Mouse (Mus musculus) megakaryocyte-erythroid progenitor cell, adult 5-6 weeks (primary cell): ENCODE results near the gene Trio. TPM values are rescaled to one million over a fixed set of nuclear protein-coding genes. Genes with fewer than 3 reads are reported as not detected.

ENCODE experiments used
- ATAC-seq: replicated peaks from 2 replicates; pipeline ENCODE4 v1.8.0; 2016; ENCODE audit warnings: mild to moderate bottlenecking, inconsistent platforms; ENCODE audit not compliant: severe bottlenecking, poor library complexity, low FRiP score, low TSS enrichment
- total RNA-seq, 2 experiments: library from RNA; stranded (forward) in 1 of 2; stranded (reverse) in 1 of 2; fragments of 200-1000, 215-1000 nt in 1 of 2; fragments of >200 nt in 1 of 2; fragmentation: Nextera tagmentation in 1 of 2; gene quantifications; 2 replicates each; pipeline ENCODE4 v1.2.3; 2014 to 2017

Trio gene
- total RNA-seq, 2 experiments from 2014 or later = 7.2 to 26.2 TPM

DNA sequence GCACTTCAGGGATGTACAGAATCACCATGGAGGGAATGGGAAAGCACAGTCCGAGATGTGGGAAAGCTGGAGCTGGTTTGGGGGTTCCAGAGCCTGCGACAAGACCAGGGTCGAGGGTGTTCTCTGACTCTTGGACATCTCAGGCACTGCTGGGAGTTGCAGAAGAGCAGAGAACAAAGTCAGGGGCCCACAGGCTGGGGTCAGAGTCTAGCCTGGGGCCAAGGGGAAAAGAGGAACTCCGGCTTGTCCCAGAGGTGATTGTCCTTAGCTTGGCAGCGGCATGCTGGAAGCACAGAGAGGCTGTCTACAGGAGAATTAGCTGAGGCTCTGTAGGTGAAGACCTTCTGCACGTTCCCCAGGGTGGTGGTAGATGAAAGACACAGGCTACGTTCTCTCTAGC lies 307.0 kb downstream of the Trio start:
- ATAC-seq = no peak

DNA sequence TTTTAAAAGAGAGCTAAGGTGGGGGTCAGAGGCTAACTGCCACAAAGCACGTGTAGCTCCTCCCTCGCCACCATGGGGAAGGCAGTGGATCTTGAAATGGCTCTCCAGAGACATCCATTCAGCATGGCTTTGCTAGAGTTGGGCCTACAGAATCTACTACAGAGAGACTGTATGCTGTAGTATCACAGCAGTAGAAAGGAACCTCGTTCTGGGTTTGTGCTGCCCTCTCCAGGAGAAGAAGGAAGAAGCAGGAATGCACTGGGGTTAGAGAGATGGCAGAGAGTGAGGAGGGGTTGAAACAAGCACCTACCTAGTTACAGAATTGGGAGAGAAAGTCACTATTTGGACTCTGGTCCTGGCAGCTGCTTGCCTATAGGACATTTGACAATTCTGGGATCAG lies 310.3 kb downstream of the Trio start:
- ATAC-seq = peak; percentile 80; the same call in 1 of the 2 replicates

DNA sequence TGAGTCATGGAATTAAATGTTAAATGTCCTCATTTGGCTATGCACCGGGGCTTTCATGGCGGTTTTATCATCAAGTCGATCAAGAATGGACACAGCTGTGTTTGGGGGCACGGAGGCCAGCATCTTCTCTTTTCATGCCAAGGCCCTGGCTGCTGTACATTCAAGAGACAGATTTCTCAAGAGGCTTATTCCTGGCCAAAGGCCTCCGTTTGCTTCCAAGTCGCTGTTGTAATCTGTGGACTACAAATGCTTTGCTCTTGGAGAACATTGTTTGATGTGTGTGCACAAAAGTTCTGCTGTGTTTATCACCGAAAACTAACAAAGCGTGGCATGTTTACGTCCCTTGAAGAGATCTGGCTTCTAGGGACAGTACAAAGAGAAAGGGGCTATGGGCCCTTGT lies 314.9 kb downstream of the Trio start:
- no peak for ATAC-seq

DNA sequence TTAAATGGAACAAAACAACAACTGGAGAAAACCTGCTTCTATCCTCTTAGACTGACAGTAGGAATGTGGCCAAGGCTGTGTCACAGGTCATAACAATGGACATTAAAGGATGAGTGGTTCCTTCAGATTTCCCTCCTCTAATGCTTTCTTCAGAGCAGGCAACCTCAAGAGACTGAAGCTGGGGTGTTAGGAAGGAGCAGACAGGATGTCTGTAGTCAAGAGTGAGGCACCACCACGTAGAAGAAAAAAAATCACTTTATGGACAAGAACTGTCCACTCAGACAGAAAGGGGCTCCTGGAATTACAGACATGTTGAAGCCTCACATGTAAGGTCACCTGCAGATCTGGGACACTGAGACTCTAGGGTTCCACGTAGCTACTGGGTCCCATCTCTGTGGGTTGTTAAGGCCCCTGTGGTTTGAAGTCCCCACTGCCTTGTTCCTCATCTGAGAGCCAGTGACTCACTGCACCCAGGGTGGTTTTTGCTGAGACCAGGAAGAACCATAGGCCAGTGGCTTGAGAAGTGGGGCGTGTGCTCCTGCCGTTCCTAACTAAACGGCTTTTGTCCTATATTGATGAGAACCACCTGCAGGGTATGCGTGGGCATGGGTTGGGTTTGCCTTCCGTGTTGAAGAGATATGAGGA lies 316.6 kb downstream of the Trio start:
- 0 out of 2 replicates have a peak, but pooled peaks have one; percentile 41 for ATAC-seq

DNA sequence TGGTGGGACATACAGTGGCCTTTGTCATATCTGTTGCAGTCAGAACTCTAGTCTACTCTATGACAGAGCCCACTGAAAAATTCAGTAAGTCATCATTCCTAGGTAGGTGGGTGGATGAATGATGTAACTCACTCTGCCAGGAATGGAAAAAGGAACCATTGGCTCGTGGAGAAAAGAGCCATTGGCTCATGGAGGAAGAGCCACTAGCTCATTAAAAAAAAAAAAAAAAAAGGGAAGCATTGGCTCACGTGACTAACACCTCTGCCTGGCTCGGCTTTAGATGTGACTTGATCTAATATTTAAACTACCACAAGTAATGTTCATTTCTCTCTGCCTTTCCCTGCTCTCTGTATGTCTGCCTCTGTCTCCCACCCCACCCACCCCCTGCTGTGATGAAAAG lies 317.1 kb downstream of the Trio start:
- no peak for ATAC-seq

DNA sequence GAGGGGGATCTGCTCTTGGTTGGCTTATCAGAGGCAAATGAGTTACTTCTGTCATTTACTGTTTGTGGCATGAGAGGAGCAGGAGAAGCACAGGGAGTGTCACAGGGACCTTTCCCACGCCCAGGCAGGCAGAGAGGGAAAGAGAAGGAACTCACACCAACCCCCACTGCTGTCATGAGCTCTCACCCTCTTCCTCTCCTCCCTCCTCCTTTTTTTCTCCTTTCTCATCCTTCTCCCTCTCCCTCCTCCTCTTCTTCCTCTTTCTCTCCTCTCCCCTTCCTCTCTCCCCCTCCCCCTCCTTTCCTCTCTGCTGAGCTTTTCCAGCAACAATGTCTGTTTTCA lies 322.7 kb downstream of the Trio start:
- ATAC-seq = no peak

DNA sequence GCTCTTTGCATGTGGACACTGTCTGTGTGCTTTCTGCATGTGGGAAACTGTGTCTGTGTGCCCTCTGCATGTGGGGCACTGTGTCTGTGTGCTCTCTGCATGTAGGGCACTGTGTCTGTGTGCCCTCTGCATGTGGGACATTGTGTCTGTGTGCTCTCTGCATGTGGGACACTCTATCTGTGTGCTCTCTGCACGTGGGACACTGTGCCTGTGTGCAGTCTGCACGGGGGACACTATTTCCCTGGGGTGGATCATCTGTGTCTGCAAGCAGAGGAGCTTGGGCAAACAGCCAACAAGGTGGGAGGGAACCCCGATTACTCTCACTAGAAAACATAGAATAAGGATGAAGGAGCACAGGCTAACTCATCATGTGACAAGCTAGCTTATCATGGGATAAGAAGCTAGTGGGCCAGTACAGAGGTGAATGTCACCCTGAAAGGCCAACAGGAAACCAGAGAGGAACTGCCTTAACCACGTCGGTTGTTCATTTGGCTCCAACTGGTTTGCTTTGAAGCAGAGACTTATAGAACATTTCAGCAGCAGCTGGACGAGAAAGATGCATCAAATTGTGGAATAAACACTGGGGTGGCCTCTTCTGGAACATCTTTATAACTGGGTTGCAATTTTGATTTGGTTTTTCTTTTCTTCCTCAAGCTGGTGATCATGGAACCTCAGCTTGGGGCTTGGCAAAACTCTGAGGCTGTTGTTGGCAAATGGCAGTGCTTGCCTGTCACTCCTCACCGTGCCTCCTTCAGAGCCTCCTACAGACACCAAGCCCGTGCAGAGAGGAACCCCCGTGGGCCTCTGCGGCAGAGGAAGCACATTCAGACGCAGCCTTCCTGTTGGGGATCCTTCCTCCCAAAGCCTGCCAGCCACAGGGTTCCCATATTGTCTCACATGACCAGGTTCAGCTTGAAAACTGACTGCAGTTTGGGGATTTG lies 323.3 kb downstream of the Trio start:
- ATAC-seq = peak; percentile 52; the same call in 1 of the 2 replicates

DNA sequence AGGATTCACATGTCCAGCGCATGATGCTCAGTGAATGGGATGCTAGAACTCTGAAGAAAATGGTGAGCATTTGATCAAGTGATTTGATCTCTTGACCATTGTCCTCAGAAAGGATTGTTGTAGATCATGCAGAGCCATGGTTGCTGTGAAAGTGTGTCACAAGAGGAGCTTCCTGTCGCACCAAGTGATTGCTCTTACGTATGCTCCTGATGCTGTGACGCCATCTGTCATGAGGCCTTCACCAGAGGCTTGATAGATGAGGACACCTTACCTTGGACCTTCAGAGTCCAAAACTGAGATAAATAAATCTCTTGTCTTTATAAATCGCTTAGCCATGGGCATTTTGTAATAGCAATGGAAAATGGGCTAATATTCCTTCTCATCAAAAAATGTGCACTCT lies 328.0 kb downstream of the Trio start:
- ATAC-seq = no peak

DNA sequence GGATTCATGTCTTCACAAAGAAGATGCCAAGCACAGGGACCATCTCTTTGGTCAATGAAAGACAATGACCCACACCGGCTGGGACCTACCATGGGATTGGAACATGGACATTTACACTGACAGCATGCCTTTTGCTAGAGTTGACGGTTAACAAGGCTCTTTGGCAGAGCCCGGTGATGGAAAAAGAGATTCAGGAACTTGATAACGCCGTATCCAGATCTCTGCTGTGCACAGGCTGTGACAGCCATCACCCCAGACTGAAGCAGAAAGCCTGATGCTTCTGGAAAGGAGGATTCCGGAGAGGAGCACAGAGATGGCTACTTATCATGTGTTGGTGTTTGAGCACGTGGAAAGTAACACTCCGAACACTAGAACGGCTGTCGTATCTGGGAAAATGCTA lies 332.4 kb downstream of the Trio start:
- ATAC-seq = no peak

DNA sequence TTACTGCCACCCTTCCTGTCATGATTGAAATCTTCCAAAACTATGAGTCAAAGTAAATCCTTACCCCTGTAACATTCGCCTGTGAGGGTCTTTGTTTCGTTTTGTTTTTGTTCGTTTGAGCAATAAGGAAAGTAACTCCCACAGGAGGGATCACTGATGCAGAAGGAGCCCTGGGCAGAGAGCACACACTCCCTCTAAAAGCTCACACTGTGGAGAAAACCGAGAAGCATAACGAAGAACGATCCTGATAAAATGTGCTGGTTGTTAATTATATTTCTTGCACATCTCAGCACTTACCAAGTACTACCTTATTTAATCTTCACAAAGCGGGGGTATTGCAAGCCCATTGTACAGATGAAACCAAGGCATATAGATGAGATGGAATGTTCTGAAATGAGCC lies 333.5 kb downstream of the Trio start:
- no peak for ATAC-seq

DNA sequence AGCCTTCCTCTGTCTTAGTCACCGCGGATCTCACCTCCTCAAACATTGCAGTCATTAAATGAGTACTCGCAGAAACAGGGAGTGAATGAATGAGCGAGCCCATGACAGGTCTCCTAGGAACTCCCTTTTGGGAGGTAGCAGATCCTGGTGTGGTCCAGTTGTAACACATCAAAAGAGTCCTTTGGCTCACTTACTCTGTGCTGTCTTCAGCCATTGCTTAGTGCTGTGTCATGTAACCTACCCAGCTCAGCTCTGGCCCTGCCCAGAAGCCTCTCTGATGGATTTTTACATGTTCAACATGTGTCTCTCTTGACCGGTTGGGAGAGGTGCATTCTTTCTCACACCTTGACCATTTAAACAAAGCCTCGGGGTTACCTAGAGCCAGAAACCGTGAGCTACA lies 334.4 kb downstream of the Trio start:
- no peak for ATAC-seq

DNA sequence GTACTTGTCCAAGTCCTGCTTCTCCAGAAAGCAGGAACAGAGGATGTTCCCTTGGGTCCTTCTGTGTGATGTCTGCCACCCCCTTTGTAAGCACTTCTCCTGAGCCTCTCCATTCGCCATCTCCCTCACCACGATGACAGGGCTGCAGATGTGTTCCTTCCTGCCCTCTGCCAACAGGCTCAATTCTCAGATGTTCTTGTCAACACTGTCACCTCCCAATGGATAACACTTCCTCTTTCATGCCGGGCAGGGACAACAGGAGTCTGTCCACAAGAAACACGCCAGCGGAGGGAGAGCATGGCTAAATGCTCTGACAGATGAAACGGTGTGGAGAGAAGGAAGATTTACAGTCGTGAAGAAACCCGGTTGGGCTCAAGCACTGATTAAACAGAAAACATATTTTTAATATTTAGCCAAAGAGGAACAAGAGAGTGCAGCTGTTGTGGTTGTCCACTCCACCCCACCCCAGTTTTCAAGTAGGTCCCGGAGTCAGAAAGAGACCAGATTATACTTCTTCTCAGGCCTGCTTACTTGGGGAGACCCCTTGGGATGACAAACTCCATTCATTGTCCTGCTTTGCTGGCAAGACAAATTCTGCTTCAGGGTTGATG lies 337.5 kb downstream of the Trio start:
- no peak for ATAC-seq

DNA sequence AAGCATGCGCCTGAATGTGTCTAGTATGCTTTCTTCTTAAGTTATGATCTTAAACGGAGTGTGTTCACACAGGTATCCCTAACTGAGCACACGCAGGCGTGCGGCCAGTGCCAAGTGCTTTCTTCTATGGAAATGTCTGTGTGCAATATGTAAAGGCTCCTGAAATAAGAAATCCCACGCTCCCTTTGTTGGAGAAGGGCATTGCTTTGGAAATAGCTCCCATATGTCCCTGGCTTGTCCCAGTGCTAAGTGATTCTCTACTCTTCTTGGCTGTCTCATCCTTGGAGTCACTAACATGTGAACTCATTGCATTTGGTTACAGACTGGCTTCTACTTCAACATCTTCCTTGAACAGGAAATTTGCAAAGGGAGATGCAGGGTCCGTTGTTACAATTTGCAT lies 340.8 kb downstream of the Trio start:
- ATAC-seq = no peak

DNA sequence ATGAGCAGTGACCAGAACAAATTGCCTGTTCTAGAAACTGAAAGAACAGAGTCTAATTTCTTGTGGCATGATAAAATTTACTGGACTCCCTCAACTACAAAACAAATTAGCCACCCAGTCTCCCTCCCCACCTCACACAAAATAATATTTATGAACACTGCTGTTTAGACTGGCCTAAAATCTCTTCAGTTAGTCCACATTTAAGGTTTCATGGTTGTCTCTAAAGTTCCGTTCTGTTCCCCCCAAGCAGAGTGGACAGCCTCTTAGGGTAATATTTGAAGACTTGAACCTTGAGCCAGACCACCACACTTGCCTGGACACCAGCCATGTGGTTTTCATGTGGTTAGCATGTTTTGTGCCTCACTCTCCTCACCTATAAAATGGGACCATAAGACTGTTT lies 342.4 kb downstream of the Trio start:
- ATAC-seq = no peak

DNA sequence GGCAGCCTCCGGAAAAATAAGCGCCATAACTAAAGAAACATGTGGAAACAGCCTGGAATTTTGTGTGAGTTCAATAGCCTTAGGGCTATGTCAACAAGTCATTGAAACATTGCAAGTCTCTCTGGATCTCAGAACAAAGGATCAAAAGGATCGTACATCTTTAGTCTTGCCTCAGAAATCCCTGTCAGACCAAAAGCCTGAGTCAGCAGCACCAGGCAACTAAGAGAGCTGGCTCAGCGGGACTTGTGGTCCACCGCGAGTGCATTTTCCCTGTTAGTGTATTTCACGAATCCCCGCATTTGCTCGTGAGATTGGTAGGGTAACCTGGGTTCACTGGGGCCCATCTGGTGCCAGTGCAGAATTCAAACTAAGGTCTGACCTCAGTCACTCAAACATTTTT lies 343.0 kb downstream of the Trio start:
- no peak for ATAC-seq

DNA sequence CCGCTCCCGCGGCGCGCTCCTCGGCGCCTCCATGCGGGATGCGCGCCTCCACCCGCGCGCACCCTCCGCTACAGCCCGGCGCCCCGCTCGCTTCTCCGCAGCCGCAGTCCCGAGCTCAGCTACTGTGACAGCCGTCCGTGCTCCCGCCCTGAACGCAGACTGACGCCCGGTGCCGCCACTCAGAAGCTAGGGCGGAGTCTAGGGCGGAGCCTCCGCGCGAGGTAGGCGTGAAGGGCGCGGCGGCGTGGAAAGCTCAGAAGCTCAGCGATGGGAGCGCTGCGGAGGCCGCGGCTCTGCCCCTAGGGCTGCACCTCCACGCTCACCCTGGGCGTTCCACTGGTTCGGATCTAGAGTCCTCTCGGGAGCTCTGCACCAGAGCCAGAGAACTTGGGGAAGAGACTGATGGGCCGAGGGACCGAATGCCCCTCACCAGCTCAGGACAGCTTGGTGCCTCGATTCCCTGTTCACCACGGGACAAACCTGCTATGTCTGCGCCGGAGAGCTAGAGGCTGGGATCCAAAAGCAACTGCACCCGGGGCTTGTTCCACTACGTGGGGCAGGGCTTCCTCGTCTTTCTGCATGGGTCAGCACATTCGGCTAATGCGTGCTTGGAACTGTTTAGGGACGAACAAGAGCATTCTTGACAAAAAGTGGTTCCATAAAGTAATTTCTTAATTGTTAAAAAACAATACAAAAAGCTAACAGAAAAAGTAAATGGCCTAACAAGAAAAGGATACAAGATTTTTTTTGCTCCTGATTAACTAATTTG lies 344.0 kb downstream of the Trio start, which contains the start of gene Otulinl:
Gene Otulinl, minus strand, starts transcription at position 161 of the 769 bp plus-strand sequence.
- peak; percentile 100 for ATAC-seq

DNA sequence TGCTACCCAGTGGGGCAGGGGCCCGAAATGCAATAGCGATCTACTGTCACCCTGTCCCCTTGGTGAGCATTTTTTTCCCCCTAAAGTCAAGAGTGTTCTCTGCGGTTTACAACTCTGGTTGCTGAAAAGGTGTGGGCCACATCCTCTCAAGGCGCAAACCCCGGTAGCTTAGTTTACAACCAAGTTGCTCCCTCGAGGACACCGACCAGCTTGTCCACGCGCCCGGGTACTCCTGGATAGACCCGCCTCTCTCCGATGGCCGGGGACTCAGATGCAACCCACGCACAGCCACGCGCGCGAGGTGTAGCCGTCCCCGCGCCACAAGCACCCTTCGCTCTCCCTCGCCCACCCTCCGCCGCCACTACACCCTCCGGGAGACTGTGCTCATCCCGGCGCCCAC lies 344.7 kb downstream of the Trio start:
- no peak for ATAC-seq
